Mouse (Mus musculus) C2C12 (cell line): ENCODE measurements at regions not wholly inside any gene's neighbourhood (a gene's known extent, or its start where the extent isn't known, plus 50 kb on each side); places are given as distances from the start of the nearest gene placed in this dataset.

ENCODE experiments used
- CEBPB ChIP-seq: IDR thresholded peaks from one replicate; pipeline ENCODE4 v1.6.1; 2011; ENCODE audit warnings: low read depth, mild to moderate bottlenecking, control low read depth, moderate library complexity
- CTCF ChIP-seq: IDR thresholded peaks from one replicate; pipeline ENCODE4 v1.5.1; 2011; ENCODE audit not compliant: control insufficient read depth, insufficient read depth, insufficient read length

- TF ChIP-seq CTCF (no peak), CEBPB (no peak)
Observed at GRCm38 (mm10) chrX:93068884-93069283, 217.4 kb upstream of the Arx start.
